Mouse (Mus musculus) heart, adult 9 months (tissue): ENCODE results near the gene Gorasp1.
A peak's percentile ranks its signal among the peaks of the same experiment; 100 is the strongest.

ENCODE experiments used
- DNase-seq, 2 experiments: peaks; one replicate each; pipeline ENCODE4 v3.0.0; 2022; ENCODE audit warnings: low spot score in 2 of 2

The Gorasp1 gene

GRCm38 (mm10) chr9:119972582-119972981 is 35.2 kb upstream of the Gorasp1 start:
- DNase-seq = peak; percentile 70 to 75

GRCm38 (mm10) chr9:119972166-119972565 is 34.8 kb upstream of the Gorasp1 start:
- DNase-seq = no peak

GRCm38 (mm10) chr9:119970763-119971656 is 33.6 kb upstream of the Gorasp1 start:
- DNase-seq = no peak

- DNase-seq = no peak
These were observed 32.9 kb upstream of the Gorasp1 start for GRCm38 (mm10) chr9:119970221-119970620.

- no peak for DNase-seq
These were observed 32.4 kb upstream of the Gorasp1 start for GRCm38 (mm10) chr9:119969811-119970210.

- no peak for DNase-seq
These were observed 29.0 kb upstream of the Gorasp1 start for GRCm38 (mm10) chr9:119966221-119966910.

- DNase-seq = no peak
These were observed 27.8 kb upstream of the Gorasp1 start for GRCm38 (mm10) chr9:119965186-119965585.

- DNase-seq = peak; percentile 54 to 67
These were observed 26.8 kb upstream of the Gorasp1 start for GRCm38 (mm10) chr9:119964206-119964605.

GRCm38 (mm10) chr9:119962987-119963667 is 25.8 kb upstream of the Gorasp1 start:
- peak; percentile 59 to 75 for DNase-seq

- DNase-seq = no peak
These were observed 24.9 kb upstream of the Gorasp1 start for GRCm38 (mm10) chr9:119962216-119962615.

- no peak for DNase-seq
These were observed 21.5 kb upstream of the Gorasp1 start for GRCm38 (mm10) chr9:119958835-119959234.

- DNase-seq = no peak
These were observed 14.0 kb upstream of the Gorasp1 start for GRCm38 (mm10) chr9:119951388-119951787.

- no peak for DNase-seq
These were observed 13.1 kb upstream of the Gorasp1 start for GRCm38 (mm10) chr9:119950434-119950833.

GRCm38 (mm10) chr9:119948804-119949203 is 11.4 kb upstream of the Gorasp1 start:
- no peak for DNase-seq

GRCm38 (mm10) chr9:119945173-119945900 is 8.0 kb upstream of the Gorasp1 start:
- DNase-seq = no peak

- no peak for DNase-seq
These were observed 6.0 kb upstream of the Gorasp1 start for GRCm38 (mm10) chr9:119943326-119943725.

- no peak for DNase-seq
These were observed 4.5 kb upstream of the Gorasp1 start for GRCm38 (mm10) chr9:119941861-119942260.

GRCm38 (mm10) chr9:119941407-119941806 is 4.0 kb upstream of the Gorasp1 start:
- DNase-seq = no peak

GRCm38 (mm10) chr9:119939646-119940045 is 2.3 kb upstream of the Gorasp1 start:
- DNase-seq = no peak

- no peak for DNase-seq
These were observed 1.1 kb upstream of the Gorasp1 start for GRCm38 (mm10) chr9:119938496-119938895.

GRCm38 (mm10) chr9:119933675-119934074 is 3.7 kb downstream of the Gorasp1 start:
- DNase-seq = no peak

GRCm38 (mm10) chr9:119932358-119932757 is 5.0 kb downstream of the Gorasp1 start:
- peak in 1 of 2 experiments; percentile 14 for DNase-seq
